16 mouse cellular contexts compared by ENCODE assay signal in genomic region chr3:142995981-142996743, GRCm38 (mm10).
DNase-seq lines count a peak whose midpoint lies in the region; ATAC-seq and TF ChIP-seq lines count a peak whose summit lies in the region.
"Had no signal": no experiment of that assay in that cellular context is flagged by ENCODE, and none has a peak within 500 bp of the region (broad histone marks: within the 10 kb centered on the region; RNA-seq: fewer than 3 reads in every experiment).

No protein-coding gene starts in this region.

- TF ChIP-seq POLR2A in CH12.LX (IDR thresholded peaks at IDR 0.05; ENCODE audit: low read depth, low read length), result no peak

- no peak overlapping the region for H3K4me3 ChIP-seq in forebrain, embryonic 14.5 days (ENCODE audit: low read depth, low read length)
- no peak overlapping the region for H3K4me3 ChIP-seq in forebrain, embryonic 11.5 days (ENCODE audit: low read depth, low read length)
- H3K4me3 ChIP-seq in left cerebral cortex, adult 2 months, result no peak overlapping the region
- no peak overlapping the region for H3K4me3 ChIP-seq in CH12.LX (replicated peaks in 1 of 3; ENCODE audit: low read depth in 2 of 3, low read length in 2 of 3, poor library complexity in 1 of 3)
- no peak overlapping the region for H3K4me3 ChIP-seq in embryonic facial prominence, embryonic 14.5 days (ENCODE audit: low read depth, low read length)
- H3K4me3 ChIP-seq: limb, embryonic 13.5 days had no signal

- H3K27me3 ChIP-seq in forebrain, embryonic 14.5 days (replicated peaks; ENCODE audit: control insufficient read depth, insufficient read depth, low read length), result no peaks in the 10 kb centered on the region
- H3K27me3 ChIP-seq in forebrain, embryonic 11.5 days (ENCODE audit: control insufficient read depth, insufficient read depth, low read length), result no peaks in the 10 kb centered on the region
- H3K27me3 ChIP-seq in CH12.LX (replicated peaks), result no peaks in the 10 kb centered on the region
- no peaks in the 10 kb centered on the region for H3K27me3 ChIP-seq in embryonic facial prominence, embryonic 14.5 days (replicated peaks; ENCODE audit: control insufficient read depth, insufficient read depth, low read length)
- H3K27me3 ChIP-seq: limb, embryonic 13.5 days had no signal

- TF ChIP-seq CTCF in left cerebral cortex, adult 2 months (IDR thresholded peaks at IDR 0.05), result peak; percentile 48
- TF ChIP-seq CTCF in CH12.LX (conservative IDR thresholded peaks at IDR 0.05 in 1 of 2, IDR thresholded peaks at IDR 0.05 in 1 of 2; ENCODE audit: low read depth in 2 of 2, low read length in 2 of 2), result peak in 1 of 2 experiments; percentile 59; a peak in 2 of 4 replicates

- H3K9me3 ChIP-seq in forebrain, embryonic 14.5 days (replicated peaks; ENCODE audit: control insufficient read depth, low read length), result no peaks in the 10 kb centered on the region
- H3K9me3 ChIP-seq in forebrain, embryonic 11.5 days (ENCODE audit: control insufficient read depth, low read length), result no peaks in the 10 kb centered on the region
- no peaks in the 10 kb centered on the region for H3K9me3 ChIP-seq in CH12.LX (replicated peaks; ENCODE audit: low read length)
- no peaks in the 10 kb centered on the region for H3K9me3 ChIP-seq in embryonic facial prominence, embryonic 14.5 days (ENCODE audit: control insufficient read depth, low read length)
- H3K9me3 ChIP-seq: limb, embryonic 13.5 days had no signal

- DNase-seq in forebrain, embryonic 14.5 days (ENCODE audit: low spot score), result peak; percentile 38
- no peak for DNase-seq in forebrain, embryonic 11.5 days (ENCODE audit: low spot score)
- DNase-seq in left cerebral cortex, adult 2 months (ENCODE audit: extremely low spot score in 1 of 2, low spot score in 2 of 2), result no peak
- DNase-seq in left cerebral cortex, adult 9 months (ENCODE audit: low spot score in 2 of 2), result no peak
- peak; percentile 31 for DNase-seq in CH12.LX (ENCODE audit: extremely low read depth)
- DNase-seq in embryonic facial prominence, embryonic 14.5 days (ENCODE audit: low spot score), result peak; percentile 39
- no peak for DNase-seq in adrenal gland, postnatal 10 days
- DNase-seq: cerebellum, adult 9-10 months; heart, adult 11 months; heart, postnatal 10 days; kidney, postnatal 4 days; liver, postnatal 0 days; right cerebral cortex, postnatal 25 days had no signal

- peak; percentile 35; the same call in 1 of the 2 replicates for TF ChIP-seq EP300 in CH12.LX (IDR thresholded peaks at IDR 0.05; ENCODE audit: low read length)

- ATAC-seq in forebrain, embryonic 14.5 days, result no peak
- no peak for ATAC-seq in forebrain, embryonic 11.5 days (replicated peaks; ENCODE audit: low FRiP score)
- ATAC-seq in embryonic facial prominence, embryonic 14.5 days (ENCODE audit: low read depth), result no peak
- no peak for ATAC-seq in activated CD4-positive, CD25-positive, alpha-beta regulatory T cell, adult 4 months
- ATAC-seq: liver, postnatal 0 days had no signal

- H3K4me1 ChIP-seq in forebrain, embryonic 14.5 days (ENCODE audit: control insufficient read depth, insufficient read depth, low read length), result no peaks in the 10 kb centered on the region
- H3K4me1 ChIP-seq in forebrain, embryonic 11.5 days (replicated peaks; ENCODE audit: control insufficient read depth, insufficient read depth, low read length), result no peaks in the 10 kb centered on the region
- H3K4me1 ChIP-seq in CH12.LX (ENCODE audit: control insufficient read depth in 1 of 2, insufficient read depth in 2 of 2), result peaks cover 0 to 7% of the 10 kb centered on the region in 2 experiments; a peak in 1 of 4 replicates
- no peaks in the 10 kb centered on the region for H3K4me1 ChIP-seq in embryonic facial prominence, embryonic 14.5 days (ENCODE audit: control insufficient read depth, insufficient read depth, low read length)
- H3K4me1 ChIP-seq: limb, embryonic 13.5 days had no signal

- no peak overlapping the region for H3K4me2 ChIP-seq in forebrain, embryonic 14.5 days (ENCODE audit: low read length)
- H3K4me2 ChIP-seq in forebrain, embryonic 11.5 days (ENCODE audit: low read depth, low read length, severe bottlenecking), result no peak overlapping the region
- no peak overlapping the region for H3K4me2 ChIP-seq in CH12.LX (ENCODE audit: insufficient read depth, low read depth, poor library complexity, severe bottlenecking)
- H3K4me2 ChIP-seq in embryonic facial prominence, embryonic 14.5 days (ENCODE audit: low read depth, low read length), result no peak overlapping the region
- H3K4me2 ChIP-seq: limb, embryonic 13.5 days; midbrain, embryonic 11.5 days had no signal

- WGBS in forebrain, embryonic 14.5 days, result 52% methylated on average over 3 of the region's 3 CpGs
- WGBS in forebrain, embryonic 11.5 days, result 67% methylated on average over 3 of the region's 3 CpGs
- WGBS in embryonic facial prominence, embryonic 14.5 days, result 48% methylated on average over 3 of the region's 3 CpGs

- in situ Hi-C loops in CH12.LX (cut with MboI; ENCODE audit: low pct_ligation_motif_present, low pct_unique_long_range_greater_than_20kb, low sequenced_read_pairs), result no loop called here

- H3K79me2 ChIP-seq in CH12.LX (replicated peaks; ENCODE audit: control insufficient read depth, extremely low read depth, insufficient read depth, poor library complexity, severe bottlenecking), result no peaks in the 10 kb centered on the region

- no peak overlapping the region for H3K27ac ChIP-seq in forebrain, embryonic 14.5 days (ENCODE audit: low read depth, low read length)
- no peak overlapping the region for H3K27ac ChIP-seq in forebrain, embryonic 11.5 days (ENCODE audit: low read depth, low read length)
- no peak overlapping the region for H3K27ac ChIP-seq in left cerebral cortex, adult 2 months
- H3K27ac ChIP-seq in CH12.LX (ENCODE audit: insufficient read depth, low read depth), result no peak overlapping the region
- no peak overlapping the region for H3K27ac ChIP-seq in embryonic facial prominence, embryonic 14.5 days (replicated peaks; ENCODE audit: low read depth, low read length)
- H3K27ac ChIP-seq: limb, embryonic 13.5 days had no signal

- no peaks in the 10 kb centered on the region for H3K36me3 ChIP-seq in forebrain, embryonic 14.5 days (ENCODE audit: control insufficient read depth, insufficient read depth, low read length)
- no peaks in the 10 kb centered on the region for H3K36me3 ChIP-seq in forebrain, embryonic 11.5 days (ENCODE audit: control insufficient read depth, insufficient read depth, low read length)
- no peaks in the 10 kb centered on the region for H3K36me3 ChIP-seq in CH12.LX (replicated peaks in 1 of 2; ENCODE audit: control insufficient read depth in 1 of 2, insufficient read depth in 1 of 2, low read length in 1 of 2)
- H3K36me3 ChIP-seq in embryonic facial prominence, embryonic 14.5 days (ENCODE audit: control insufficient read depth, insufficient read depth, low read length), result no peaks in the 10 kb centered on the region
- H3K36me3 ChIP-seq: limb, embryonic 13.5 days had no signal

- dilution Hi-C loops in CH12.LX (cut with MboI; ENCODE audit: extremely low pct_ligation_motif_present, extremely low pct_unique_long_range_greater_than_20kb, low sequenced_read_pairs), result no loop called here

- intact Hi-C loops in left cerebral cortex, adult 2 months (cut with DNase I), result loop anchor here (10.0 kb wide), 1 partner anchor 379 kb away; no protein-coding TSS in a partner anchor

- TF ChIP-seq RAD21 in CH12.LX (IDR thresholded peaks at IDR 0.05; ENCODE audit: low read depth, low read length), result peak; percentile 50

- no peak overlapping the region for H3K9ac ChIP-seq in forebrain, embryonic 14.5 days (ENCODE audit: low read length)
- H3K9ac ChIP-seq in forebrain, embryonic 11.5 days (ENCODE audit: low read length), result no peak overlapping the region
- H3K9ac ChIP-seq in CH12.LX (ENCODE audit: insufficient read depth, low read depth), result no peak overlapping the region
- H3K9ac ChIP-seq in embryonic facial prominence, embryonic 14.5 days (ENCODE audit: low read depth, low read length), result no peak overlapping the region
- H3K9ac ChIP-seq: limb, embryonic 13.5 days; liver, postnatal 0 days had no signal

TF ChIP-seq in CH12.LX, 34 proteins besides CTCF, POLR2A, EP300 and RAD21 (continues in another document):
- no peak for TF ChIP-seq BHLHE40 (IDR thresholded peaks at IDR 0.05; ENCODE audit: low read depth, low read length)
- TF ChIP-seq ZKSCAN1 (IDR thresholded peaks at IDR 0.05; ENCODE audit: borderline replicate concordance, low read depth, low read length), result no peak
- no peak for TF ChIP-seq E2F4 (IDR thresholded peaks at IDR 0.05; ENCODE audit: insufficient replicate concordance, low read depth, low read length)
- no peak for TF ChIP-seq ZNF384 (IDR thresholded peaks at IDR 0.05; ENCODE audit: low read depth, low read length)
- no peak for TF ChIP-seq MEF2A (IDR thresholded peaks at IDR 0.05; ENCODE audit: borderline replicate concordance, low read depth, low read length)
- no peak for TF ChIP-seq USF2 (conservative IDR thresholded peaks at IDR 0.05; ENCODE audit: low read depth, low read length)
- TF ChIP-seq RCOR1 (conservative IDR thresholded peaks at IDR 0.05; ENCODE audit: low read depth, low read length), result no peak
- no peak for TF ChIP-seq HCFC1 (IDR thresholded peaks at IDR 0.05; ENCODE audit: low read depth, low read length)
- TF ChIP-seq CHD1 (IDR thresholded peaks at IDR 0.05; ENCODE audit: low read depth, low read length), result no peak
- TF ChIP-seq ETS1 (conservative IDR thresholded peaks at IDR 0.05; ENCODE audit: low read depth, low read length), result no peak
- TF ChIP-seq PAX5 (IDR thresholded peaks at IDR 0.05; ENCODE audit: low read length), result no peak
- TF ChIP-seq GABPA (IDR thresholded peaks at IDR 0.05; ENCODE audit: insufficient replicate concordance, low read depth, low read length), result no peak
- peak; percentile 14; the same call in 1 of the 2 replicates for TF ChIP-seq ZC3H11A (IDR thresholded peaks at IDR 0.05; ENCODE audit: low read depth, low read length)
- no peak for TF ChIP-seq JUND (conservative IDR thresholded peaks at IDR 0.05; ENCODE audit: low read depth, low read length)
- TF ChIP-seq KAT2A (IDR thresholded peaks at IDR 0.05; ENCODE audit: insufficient replicate concordance, low read length), result no peak
- no peak for TF ChIP-seq CHD2 (IDR thresholded peaks at IDR 0.05; ENCODE audit: low read length)
- TF ChIP-seq MAX (IDR thresholded peaks at IDR 0.05; ENCODE audit: low read length), result no peak
- no peak for TF ChIP-seq TCF12 (IDR thresholded peaks at IDR 0.05; ENCODE audit: low read depth, low read length)
- TF ChIP-seq USF1 (IDR thresholded peaks at IDR 0.05; ENCODE audit: low read depth, low read length), result no peak
- TF ChIP-seq SIN3A (IDR thresholded peaks at IDR 0.05; ENCODE audit: low read length), result peak; percentile 15; the same call in 1 of the 2 replicates
- TF ChIP-seq NELFE (IDR thresholded peaks at IDR 0.05; ENCODE audit: low read depth, low read length), result no peak
- no peak for TF ChIP-seq MAZ (IDR thresholded peaks at IDR 0.05; ENCODE audit: low read depth, low read length)
- no peak for TF ChIP-seq NRF1 (IDR thresholded peaks at IDR 0.05; ENCODE audit: low read depth, low read length)
- TF ChIP-seq SMC3 (IDR thresholded peaks at IDR 0.05; ENCODE audit: low read depth, low read length), result peak; percentile 61

Comparison
In these comparisons a context has a peak if more than half of its experiments do, and no peak if none do; other contexts are left out.
1. DNase-seq: peak in forebrain, embryonic 14.5 days (single experiment), CH12.LX (single experiment) and embryonic facial prominence, embryonic 14.5 days (single experiment); none in forebrain, embryonic 11.5 days (single experiment), left cerebral cortex, adult 2 months (0 of 2), left cerebral cortex, adult 9 months (0 of 2) and adrenal gland, postnatal 10 days (single experiment).